Mouse (Mus musculus): ENCODE data around the gene Krt25.

Gene Krt25

GRCm38 (mm10) chr11:99337866-99338265 lies 15.1 kb upstream of the Krt25 start, which contains the start of gene Krt26:
TSS of gene Krt26 (minus strand) at chr11:99337966.
- no peaks in the 10 kb centered on the region for H3K9me3 ChIP-seq (ENCODE audit: low read length)
- H3K27me3 ChIP-seq (ENCODE audit: insufficient read depth, low read length): 0 out of 2 replicates have a peak, but pooled peaks cover 3% of the 10 kb centered on the region
- no peaks in the 10 kb centered on the region for H3K4me1 ChIP-seq (replicated peaks; ENCODE audit: low read depth, low read length)
- no peak for TF ChIP-seq NANOG (IDR thresholded peaks at IDR 0.05; ENCODE audit: borderline replicate concordance, low read length)
- no peak for TF ChIP-seq POU5F1 (IDR thresholded peaks at IDR 0.05; ENCODE audit: borderline replicate concordance, low read length)
- no peak for TF ChIP-seq CTCF (conservative IDR thresholded peaks at IDR 0.05; ENCODE audit: low read length)
- H3K36me3 ChIP-seq (ENCODE audit: insufficient read depth, low read length): no peaks in the 10 kb centered on the region
- no peak within 1 kb of the TSS for H3K4me3 ChIP-seq (replicated peaks; ENCODE audit: low read length)

GRCm38 (mm10) chr11:99333426-99333825 lies 10.7 kb upstream of the Krt25 start:
- no peaks in the 10 kb centered on the region for H3K4me1 ChIP-seq (replicated peaks; ENCODE audit: low read depth, low read length)
- 0 out of 2 replicates have a peak, but pooled peaks cover 7% of the 10 kb centered on the region for H3K27me3 ChIP-seq (ENCODE audit: insufficient read depth, low read length)
- no peaks in the 10 kb centered on the region for H3K9me3 ChIP-seq (ENCODE audit: low read length)
- no peak overlapping the region for H3K4me3 ChIP-seq (replicated peaks; ENCODE audit: low read length)
- no peaks in the 10 kb centered on the region for H3K36me3 ChIP-seq (ENCODE audit: insufficient read depth, low read length)
- TF ChIP-seq POU5F1 (IDR thresholded peaks at IDR 0.05; ENCODE audit: borderline replicate concordance, low read length): no peak
- TF ChIP-seq NANOG (IDR thresholded peaks at IDR 0.05; ENCODE audit: borderline replicate concordance, low read length): no peak
- TF ChIP-seq CTCF (conservative IDR thresholded peaks at IDR 0.05; ENCODE audit: low read length): no peak

GRCm38 (mm10) chr11:99329655-99330054 lies 6.9 kb upstream of the Krt25 start:
- H3K27me3 ChIP-seq (ENCODE audit: insufficient read depth, low read length): 0 out of 2 replicates have a peak, but pooled peaks cover 4% of the 10 kb centered on the region
- no peaks in the 10 kb centered on the region for H3K36me3 ChIP-seq (ENCODE audit: insufficient read depth, low read length)
- no peak for TF ChIP-seq CTCF (conservative IDR thresholded peaks at IDR 0.05; ENCODE audit: low read length)
- no peak for TF ChIP-seq POU5F1 (IDR thresholded peaks at IDR 0.05; ENCODE audit: borderline replicate concordance, low read length)
- no peak for TF ChIP-seq NANOG (IDR thresholded peaks at IDR 0.05; ENCODE audit: borderline replicate concordance, low read length)

DNA sequence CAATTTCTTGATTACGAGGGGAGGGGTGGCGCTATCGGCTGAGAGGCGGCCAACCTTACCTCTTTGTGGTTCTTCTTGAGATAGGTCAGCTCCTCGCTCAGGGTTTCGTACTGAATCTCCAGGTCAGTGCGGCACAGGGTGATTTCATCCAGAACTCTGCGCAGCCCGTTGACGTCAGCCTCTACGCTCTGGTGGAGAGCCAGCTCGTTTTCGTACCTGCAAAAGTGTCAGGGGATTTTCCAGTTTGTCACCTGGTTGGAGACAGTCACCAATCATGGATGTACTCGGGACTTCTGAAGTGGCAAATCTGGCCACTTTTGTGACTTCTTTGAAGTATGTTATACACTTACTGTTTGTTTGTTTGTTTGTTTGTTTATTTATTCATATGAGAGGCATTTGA lies 1.7 kb downstream of the Krt25 start:
- H3K36me3 ChIP-seq (ENCODE audit: insufficient read depth, low read length): no peaks in the 10 kb centered on the region
- H3K27me3 ChIP-seq (ENCODE audit: insufficient read depth, low read length): peaks cover 6% of the 10 kb centered on the region; the same call in 1 of the 2 replicates
- no peaks in the 10 kb centered on the region for H3K9me3 ChIP-seq (ENCODE audit: low read length)
- no peaks in the 10 kb centered on the region for H3K4me1 ChIP-seq (replicated peaks; ENCODE audit: low read depth, low read length)
- no peak for TF ChIP-seq POU5F1 (IDR thresholded peaks at IDR 0.05; ENCODE audit: borderline replicate concordance, low read length)
- no peak for TF ChIP-seq CTCF (conservative IDR thresholded peaks at IDR 0.05; ENCODE audit: low read length)
- no peak for TF ChIP-seq NANOG (IDR thresholded peaks at IDR 0.05; ENCODE audit: borderline replicate concordance, low read length)
- no peak overlapping the region for H3K4me3 ChIP-seq (replicated peaks; ENCODE audit: low read length)

More at GRCm38 (mm10) chr11:99329655-99330054, 6.9 kb upstream of the Krt25 start:
- H3K4me3 ChIP-seq (replicated peaks; ENCODE audit: low read length): no peak overlapping the region
- no peaks in the 10 kb centered on the region for H3K9me3 ChIP-seq (ENCODE audit: low read length)
- H3K4me1 ChIP-seq (replicated peaks; ENCODE audit: low read depth, low read length): 0 out of 2 replicates have a peak, but pooled peaks cover 5% of the 10 kb centered on the region

DNA sequence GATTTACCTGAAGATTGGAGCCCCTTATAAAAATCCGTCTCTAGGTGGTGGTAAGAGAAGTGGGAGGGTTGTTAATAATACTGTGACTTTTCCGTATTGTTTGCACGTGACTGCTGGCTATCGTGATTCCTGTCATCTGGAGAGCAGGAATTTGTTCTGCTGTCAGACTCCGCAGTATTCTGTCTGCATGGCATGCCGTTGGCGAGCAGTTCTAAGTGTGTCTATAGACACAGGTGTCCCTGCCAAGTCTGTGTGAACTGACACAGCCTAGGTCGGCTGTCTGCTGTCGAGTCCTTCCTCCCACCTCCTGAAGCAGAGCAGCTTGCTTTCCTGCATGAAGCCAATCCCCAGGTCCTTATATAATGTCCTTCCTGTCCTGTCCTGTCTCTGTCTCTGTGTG lies 3.6 kb downstream of the Krt25 start:
- H3K36me3 ChIP-seq (ENCODE audit: insufficient read depth, low read length): no peaks in the 10 kb centered on the region
- H3K9me3 ChIP-seq (ENCODE audit: low read length): no peaks in the 10 kb centered on the region
- H3K4me3 ChIP-seq (replicated peaks; ENCODE audit: low read length): no peak overlapping the region
- H3K27me3 ChIP-seq (ENCODE audit: insufficient read depth, low read length): peaks cover 6% of the 10 kb centered on the region; the same call in 1 of the 2 replicates
- TF ChIP-seq CTCF (conservative IDR thresholded peaks at IDR 0.05; ENCODE audit: low read length) (no peak), POU5F1 (IDR thresholded peaks at IDR 0.05; ENCODE audit: borderline replicate concordance, low read length) (no peak), NANOG (IDR thresholded peaks at IDR 0.05; ENCODE audit: borderline replicate concordance, low read length) (no peak)
- no peaks in the 10 kb centered on the region for H3K4me1 ChIP-seq (replicated peaks; ENCODE audit: low read depth, low read length)

DNA sequence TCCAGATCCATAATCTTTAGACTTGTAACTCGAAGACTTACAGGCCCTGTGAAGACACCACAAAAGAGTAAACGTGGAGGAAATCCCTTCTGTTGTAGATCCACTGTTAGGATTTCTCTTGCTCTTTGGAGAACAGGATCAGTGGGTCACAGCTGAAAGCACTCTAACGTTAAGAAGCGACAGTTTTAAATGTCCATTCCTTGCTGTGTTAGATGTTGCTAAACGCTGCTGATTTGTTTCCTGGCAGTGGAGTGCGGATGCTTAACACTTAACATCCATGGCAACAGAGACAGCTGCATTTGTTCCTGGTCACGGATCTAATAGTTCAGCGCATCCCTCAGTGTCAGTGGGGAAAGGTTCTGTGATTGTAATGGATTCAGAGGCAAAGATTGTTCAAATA lies 6.2 kb downstream of the Krt25 start:
- Histone ChIP-seq H3K36me3 (ENCODE audit: insufficient read depth, low read length) (no peaks in the 10 kb centered on the region), H3K9me3 (ENCODE audit: low read length) (no peaks in the 10 kb centered on the region), H3K4me1 (replicated peaks; ENCODE audit: low read depth, low read length) (no peaks in the 10 kb centered on the region), H3K27me3 (ENCODE audit: insufficient read depth, low read length) (0 out of 2 replicates have a peak, but pooled peaks cover 3% of the 10 kb centered on the region), H3K4me3 (replicated peaks; ENCODE audit: low read length) (no peak overlapping the region)
- no peak for TF ChIP-seq CTCF (conservative IDR thresholded peaks at IDR 0.05; ENCODE audit: low read length)
- TF ChIP-seq POU5F1 (IDR thresholded peaks at IDR 0.05; ENCODE audit: borderline replicate concordance, low read length): no peak
- no peak for TF ChIP-seq NANOG (IDR thresholded peaks at IDR 0.05; ENCODE audit: borderline replicate concordance, low read length)

DNA sequence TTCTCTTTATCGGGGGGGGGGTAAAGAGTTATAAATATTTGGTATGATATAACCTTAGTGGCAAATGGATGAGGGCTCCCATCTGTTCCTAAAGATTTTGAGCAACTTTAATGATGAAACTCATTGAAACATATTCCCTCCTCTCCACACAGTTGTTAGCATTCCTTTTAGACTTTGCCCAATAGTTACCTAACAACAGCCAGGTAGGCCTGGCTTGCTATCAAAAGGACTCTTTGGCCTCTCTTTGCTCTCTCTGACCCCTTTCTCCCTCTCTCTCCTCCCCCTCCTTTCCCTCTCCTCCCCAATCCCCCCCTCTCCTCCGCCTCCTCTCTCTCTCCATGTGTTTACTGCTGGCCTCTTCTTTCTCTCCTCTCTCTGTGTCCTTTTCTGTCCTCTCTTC lies 8.2 kb downstream of the Krt25 start:
- 0 out of 2 replicates have a peak, but pooled peaks cover 3% of the 10 kb centered on the region for H3K27me3 ChIP-seq (ENCODE audit: insufficient read depth, low read length)
- no peak overlapping the region for H3K4me3 ChIP-seq (replicated peaks; ENCODE audit: low read length)
- H3K36me3 ChIP-seq (ENCODE audit: insufficient read depth, low read length): no peaks in the 10 kb centered on the region
- no peaks in the 10 kb centered on the region for H3K4me1 ChIP-seq (replicated peaks; ENCODE audit: low read depth, low read length)
- H3K9me3 ChIP-seq (ENCODE audit: low read length): no peaks in the 10 kb centered on the region
- TF ChIP-seq CTCF (conservative IDR thresholded peaks at IDR 0.05; ENCODE audit: low read length) (no peak), NANOG (IDR thresholded peaks at IDR 0.05; ENCODE audit: borderline replicate concordance, low read length) (no peak), POU5F1 (IDR thresholded peaks at IDR 0.05; ENCODE audit: borderline replicate concordance, low read length) (no peak)

GRCm38 (mm10) chr11:99310882-99311281 lies 11.9 kb downstream of the Krt25 start:
- Histone ChIP-seq H3K4me3 (replicated peaks; ENCODE audit: low read length) (no peak overlapping the region), H3K27me3 (ENCODE audit: insufficient read depth, low read length) (no peaks in the 10 kb centered on the region), H3K4me1 (replicated peaks; ENCODE audit: low read depth, low read length) (no peaks in the 10 kb centered on the region), H3K36me3 (ENCODE audit: insufficient read depth, low read length) (no peaks in the 10 kb centered on the region), H3K9me3 (ENCODE audit: low read length) (no peaks in the 10 kb centered on the region)
- TF ChIP-seq POU5F1 (IDR thresholded peaks at IDR 0.05; ENCODE audit: borderline replicate concordance, low read length) (no peak), CTCF (conservative IDR thresholded peaks at IDR 0.05; ENCODE audit: low read length) (peak; percentile 46)

GRCm38 (mm10) chr11:99307579-99307978 lies 15.2 kb downstream of the Krt25 start:
- no peak for TF ChIP-seq NANOG (IDR thresholded peaks at IDR 0.05; ENCODE audit: borderline replicate concordance, low read length)
- TF ChIP-seq POU5F1 (IDR thresholded peaks at IDR 0.05; ENCODE audit: borderline replicate concordance, low read length): no peak
- peak; percentile 82 for TF ChIP-seq CTCF (conservative IDR thresholded peaks at IDR 0.05; ENCODE audit: low read length)
- H3K36me3 ChIP-seq (ENCODE audit: insufficient read depth, low read length): no peaks in the 10 kb centered on the region
- H3K9me3 ChIP-seq (ENCODE audit: low read length): peaks cover 10% of the 10 kb centered on the region
- H3K4me3 ChIP-seq (replicated peaks; ENCODE audit: low read length): no peak overlapping the region
- no peaks in the 10 kb centered on the region for H3K27me3 ChIP-seq (ENCODE audit: insufficient read depth, low read length)
- H3K4me1 ChIP-seq (replicated peaks; ENCODE audit: low read depth, low read length): no peaks in the 10 kb centered on the region

Data from E14TG2a.4 (cell line).